Mouse (Mus musculus): ENCODE data around the gene Thbs4.
A peak's percentile ranks its signal among the peaks of the same experiment; 100 is the strongest.
"Not testable (repeated sequence)": the region's sequence is repeated elsewhere in the genome, so short reads cannot be mapped to it uniquely, and the experiment has no call there.

The Thbs4 gene

DNA sequence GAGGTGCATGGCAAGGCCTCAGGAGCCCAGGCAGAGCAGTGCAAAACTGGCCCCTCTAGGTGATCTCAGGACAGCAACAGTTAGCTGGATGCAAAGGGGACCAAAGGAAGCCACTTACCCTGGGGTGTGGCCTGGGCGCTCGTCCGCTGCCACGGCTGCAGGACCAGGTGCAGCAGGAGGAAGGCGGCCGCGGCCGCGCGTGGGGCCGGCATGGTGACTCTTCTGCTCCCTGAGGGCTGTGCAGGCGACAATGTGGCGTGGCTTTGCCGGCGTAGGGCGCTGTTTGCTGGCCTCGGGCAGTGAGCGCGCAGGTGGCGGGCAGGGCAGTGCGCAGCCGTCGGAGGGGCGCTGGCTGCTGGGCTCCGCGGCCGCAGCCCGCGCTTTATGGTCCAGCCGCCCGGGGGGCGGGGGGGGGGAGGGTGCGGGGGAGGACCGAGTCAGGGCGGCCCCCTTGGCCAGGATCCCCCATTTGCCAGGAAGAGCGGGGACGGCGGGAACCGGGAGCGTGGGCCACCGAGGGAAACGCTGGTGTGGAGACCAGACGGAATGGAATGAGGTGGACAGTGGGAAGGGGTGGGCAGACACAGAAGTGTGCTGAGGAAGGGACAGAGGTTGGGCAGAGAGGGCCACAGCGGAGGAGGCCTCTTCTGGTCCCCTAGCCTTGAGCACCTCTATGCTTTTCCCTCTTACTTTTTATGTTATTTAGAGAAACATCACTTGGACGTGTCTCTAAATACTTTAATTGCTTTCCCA is at the start of gene Thbs4:
Gene Thbs4 (minus strand): TSS at position 357 of the 753 bp plus-strand sequence.
- DNase-seq: no peak

DNA sequence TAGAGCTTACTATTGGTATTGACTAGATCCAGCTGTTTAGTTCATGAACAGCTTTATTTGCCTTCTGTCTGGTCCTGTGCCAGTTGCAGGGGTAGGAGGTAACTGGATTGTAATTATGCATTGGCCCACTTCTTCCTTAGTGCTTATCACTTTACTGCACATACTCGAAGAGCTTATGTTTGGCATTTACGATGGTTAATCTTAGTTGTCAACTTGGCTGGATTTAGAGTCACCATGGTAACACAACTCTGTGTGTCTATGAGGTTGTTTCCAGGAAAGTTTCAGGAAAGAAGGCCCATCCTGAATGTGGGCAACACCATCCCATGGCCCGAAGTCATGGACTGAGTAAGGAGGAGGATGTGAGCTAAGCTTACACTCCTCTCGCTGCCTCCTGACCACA is 38.5 kb upstream of the Thbs4 start:
- no peak for DNase-seq

DNA sequence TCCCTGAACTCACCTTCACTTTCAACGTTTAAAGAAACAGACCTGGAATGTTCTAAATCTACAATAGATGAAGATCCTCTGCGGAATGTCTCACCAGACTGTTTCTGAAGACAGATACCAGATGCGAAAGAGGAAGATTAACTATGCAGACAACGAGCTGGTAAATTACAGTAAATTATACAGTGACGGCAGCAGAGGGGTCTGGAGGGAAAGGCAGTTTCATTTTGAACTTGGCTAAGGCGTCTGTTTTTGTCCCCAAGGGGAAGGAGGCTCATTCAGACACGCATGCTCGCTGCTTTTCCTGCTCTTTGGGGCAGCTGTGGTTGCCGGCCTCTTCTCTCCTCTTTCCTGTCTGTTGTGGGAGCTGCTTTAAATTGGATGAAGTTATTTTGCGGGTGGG is 34.2 kb upstream of the Thbs4 start:
- DNase-seq: no peak

DNA sequence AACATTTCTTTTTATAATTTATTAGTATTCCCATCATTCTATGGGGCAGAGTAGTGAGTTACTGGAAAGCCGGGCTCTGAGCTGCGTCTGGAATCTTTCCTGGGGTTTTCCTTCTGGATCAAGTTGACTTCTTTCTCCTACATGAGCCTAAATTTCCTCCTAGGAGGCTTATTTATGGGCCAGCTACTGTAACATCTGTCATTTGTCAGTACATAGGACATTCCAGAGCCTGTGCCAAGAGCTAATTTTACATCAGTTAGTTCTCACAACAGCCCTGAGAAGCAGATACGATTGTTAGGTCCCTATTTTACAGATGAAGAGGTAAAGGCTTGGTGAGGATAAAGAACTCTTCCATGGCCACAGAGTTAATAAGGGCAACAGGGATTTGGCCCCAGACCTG is 22.7 kb upstream of the Thbs4 start:
- DNase-seq: no peak

DNA sequence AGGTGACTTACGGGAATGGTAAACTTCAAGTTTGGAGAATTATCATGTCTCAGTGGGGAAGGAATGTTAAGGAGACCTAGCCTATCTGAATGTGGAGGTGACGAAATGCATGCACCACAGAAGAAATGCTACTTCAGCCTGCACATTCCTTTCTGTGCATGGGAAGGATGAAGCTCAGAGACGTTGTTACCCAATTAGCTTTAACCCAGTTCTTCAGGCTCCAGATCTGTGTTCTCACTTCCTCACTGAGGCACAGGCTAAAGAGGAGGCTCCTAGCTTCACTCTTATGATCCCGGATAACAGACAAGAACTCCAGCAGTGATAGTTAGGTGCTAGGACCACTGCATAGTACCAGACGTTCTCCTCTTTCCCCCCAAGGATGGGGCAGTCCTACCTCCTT is 21.7 kb upstream of the Thbs4 start:
- no peak for DNase-seq

DNA sequence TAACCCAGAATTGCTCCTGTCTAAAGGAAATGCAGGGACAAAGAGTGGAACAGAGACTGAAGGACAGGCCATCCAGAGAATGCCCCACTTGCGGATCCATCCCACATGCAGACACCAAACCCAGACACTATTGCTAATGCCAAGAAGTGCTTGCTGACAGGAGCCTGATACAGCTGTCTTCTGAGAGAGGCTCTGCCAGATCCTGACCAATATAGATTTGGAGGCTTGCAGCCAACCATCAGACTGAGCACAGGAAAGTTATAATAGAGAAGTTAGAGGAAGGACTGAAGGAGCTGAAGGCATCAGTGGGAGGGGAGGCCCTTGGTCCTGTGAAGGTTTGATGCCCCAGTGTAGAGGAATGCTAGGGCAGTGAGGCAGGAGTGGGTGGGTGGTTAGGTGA is 16.0 kb upstream of the Thbs4 start:
- DNase-seq: not testable (repeated sequence)

DNA sequence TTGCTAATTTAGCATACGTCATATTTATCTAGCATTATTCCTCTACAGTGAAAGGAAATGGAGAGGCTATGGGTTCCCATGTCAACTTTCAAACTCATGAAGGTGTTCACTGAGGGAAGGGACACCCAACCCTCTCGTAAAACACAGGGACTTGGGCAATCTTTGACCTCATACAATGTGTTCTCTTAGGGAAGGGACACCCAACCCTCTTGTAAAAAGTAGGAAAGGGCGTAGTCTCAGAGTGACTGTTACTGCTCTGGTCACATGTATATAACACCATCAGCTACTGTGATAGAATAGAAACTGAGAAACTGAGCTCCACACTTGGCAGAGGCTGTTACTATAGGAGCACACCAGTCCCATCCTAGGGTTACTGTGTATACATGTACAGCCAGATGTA is 13.2 kb upstream of the Thbs4 start:
- no peak for DNase-seq

DNA sequence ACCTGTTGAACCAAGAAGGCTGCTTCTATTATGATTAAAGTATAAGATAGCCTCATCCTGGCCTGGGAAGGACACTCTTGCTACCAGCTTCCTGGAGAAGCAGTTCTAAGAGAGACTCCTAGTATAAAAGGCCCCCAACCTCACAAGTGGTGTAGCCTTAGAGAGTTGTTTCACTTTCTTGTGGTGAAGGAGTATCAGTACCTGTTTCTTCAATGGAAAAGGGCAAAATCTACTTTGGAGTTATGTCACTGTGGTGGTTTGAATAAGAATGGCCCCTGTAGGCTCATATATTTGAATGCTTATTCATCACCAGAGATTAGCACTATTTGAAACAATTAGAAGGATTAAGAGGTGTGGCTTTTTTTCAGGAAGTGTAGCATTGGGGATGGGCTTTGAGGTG is 12.2 kb upstream of the Thbs4 start:
- no peak for DNase-seq

DNA sequence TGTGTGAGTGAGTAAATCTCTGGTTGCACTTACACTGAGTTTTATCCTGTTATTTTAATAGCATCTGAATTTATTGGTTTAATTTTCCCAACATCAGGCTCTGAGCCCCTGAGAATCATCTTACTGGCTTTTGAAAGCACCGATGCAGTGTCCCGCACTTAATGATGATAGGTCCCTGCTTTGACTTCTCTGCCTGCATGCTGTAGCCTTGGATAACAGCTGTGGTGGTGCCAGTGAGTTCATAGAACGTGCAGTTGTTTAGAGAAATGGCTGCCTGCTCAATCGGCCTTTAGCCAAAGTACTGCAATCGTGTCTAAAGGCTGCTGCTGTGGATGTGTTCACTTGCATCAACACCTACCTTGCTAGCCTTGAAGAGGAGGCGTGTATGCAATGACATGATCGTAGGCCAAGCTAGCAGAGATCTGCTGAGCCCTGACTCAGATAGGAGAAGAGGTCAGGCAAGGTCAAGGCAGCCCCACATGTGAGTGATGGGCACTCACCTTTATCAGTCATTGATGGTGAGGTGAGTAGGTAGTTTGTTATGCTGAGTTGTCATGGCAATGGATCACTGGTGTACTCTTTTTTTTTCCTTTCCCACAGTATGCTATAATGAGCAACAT is 4.8 kb upstream of the Thbs4 start:
- DNase-seq: no peak

DNA sequence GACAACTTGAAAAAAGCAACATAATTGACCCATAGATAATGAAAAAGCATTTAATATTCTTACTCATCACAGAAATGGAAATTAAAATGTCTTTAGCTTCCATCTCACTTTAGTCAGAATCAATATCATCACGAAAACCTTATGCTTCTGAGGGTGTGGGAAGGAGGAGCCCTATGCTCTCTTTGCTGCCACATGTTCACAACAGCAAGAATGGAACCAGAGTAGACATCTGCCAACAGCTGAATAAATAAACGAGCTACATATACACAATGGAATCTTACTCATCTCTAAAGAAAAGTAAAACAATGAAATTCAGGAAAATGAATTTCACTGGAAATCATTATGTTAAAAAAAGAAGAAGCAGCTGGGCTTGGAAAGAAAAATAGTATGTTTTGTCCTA is 4.2 kb upstream of the Thbs4 start:
- DNase-seq: no peak

DNA sequence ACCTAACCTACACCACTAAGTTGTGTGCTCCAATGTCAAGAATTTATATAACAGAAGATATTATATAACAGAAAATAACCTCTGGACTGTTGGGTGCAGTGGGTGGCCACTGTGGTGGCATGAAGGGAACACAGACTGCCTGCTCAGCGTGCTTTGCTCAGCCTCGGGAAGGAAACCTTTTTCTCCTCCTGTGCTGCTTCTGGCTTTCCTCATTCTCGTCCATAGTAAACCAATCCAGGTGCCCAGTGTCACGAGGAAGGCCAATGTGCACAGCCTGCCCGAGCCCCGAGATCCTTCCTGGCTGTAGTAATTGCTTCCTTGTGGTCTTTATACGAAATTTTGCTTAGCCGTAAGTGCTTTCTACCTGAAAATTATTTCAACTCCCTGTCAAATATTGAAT is 982 bp downstream of the Thbs4 start:
- DNase-seq: no peak

DNA sequence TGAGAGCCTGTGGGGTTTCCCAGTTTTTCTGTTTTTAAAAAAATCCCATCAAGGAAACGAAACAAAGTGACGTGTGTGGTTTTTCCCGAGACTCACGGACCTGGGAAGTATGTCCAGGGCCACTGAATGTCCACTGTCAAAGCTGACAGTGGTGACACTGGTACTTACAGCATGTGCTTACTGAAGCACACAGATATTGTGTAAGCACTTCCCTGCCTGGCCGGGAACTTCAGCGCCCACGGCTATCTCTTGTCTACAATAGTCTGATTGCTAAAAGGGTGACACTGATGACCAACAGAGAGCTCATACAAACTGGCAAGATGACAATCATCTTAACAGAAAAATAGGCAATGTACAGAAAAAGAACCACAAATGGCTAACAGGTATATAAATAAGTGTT is 3.1 kb downstream of the Thbs4 start:
- DNase-seq: no peak

DNA sequence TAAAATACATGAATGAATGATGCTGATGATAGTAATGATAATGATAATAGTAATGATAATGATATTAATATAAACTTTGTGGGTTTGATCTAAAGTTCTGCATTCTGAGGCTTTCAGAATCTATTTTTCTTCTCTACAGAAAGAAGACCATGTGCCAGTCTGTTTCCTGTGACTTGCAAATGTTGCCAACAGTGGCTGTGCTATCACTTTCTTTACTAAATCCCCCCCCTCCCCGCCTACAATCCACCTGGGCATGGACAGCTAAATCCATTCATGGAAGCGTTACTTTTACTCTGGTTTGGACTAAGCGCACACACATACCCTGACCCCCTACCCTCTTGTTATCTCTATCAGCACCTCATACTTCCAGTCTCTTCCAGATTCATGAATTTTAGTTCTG is 10.3 kb downstream of the Thbs4 start:
- no peak for DNase-seq

DNA sequence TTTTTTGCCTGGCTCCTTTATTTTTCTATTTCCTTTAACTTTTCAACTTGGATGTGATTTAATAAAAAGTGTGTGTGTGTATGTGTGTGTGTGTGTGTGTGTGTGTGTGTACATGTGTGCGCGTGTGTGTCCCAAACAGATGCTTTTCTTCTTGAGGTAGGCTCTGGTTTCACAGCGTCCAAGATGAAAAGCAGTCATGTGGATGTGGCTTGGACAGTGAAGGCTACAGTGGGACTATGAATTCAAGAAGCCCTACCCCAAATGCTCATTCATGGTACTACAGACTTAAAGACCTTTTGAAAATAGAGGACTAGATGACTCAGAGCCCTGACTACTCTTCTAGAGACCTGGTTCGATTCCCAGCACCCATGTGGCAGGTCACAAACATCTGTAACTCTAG is 11.1 kb downstream of the Thbs4 start:
- DNase-seq: no peak

DNA sequence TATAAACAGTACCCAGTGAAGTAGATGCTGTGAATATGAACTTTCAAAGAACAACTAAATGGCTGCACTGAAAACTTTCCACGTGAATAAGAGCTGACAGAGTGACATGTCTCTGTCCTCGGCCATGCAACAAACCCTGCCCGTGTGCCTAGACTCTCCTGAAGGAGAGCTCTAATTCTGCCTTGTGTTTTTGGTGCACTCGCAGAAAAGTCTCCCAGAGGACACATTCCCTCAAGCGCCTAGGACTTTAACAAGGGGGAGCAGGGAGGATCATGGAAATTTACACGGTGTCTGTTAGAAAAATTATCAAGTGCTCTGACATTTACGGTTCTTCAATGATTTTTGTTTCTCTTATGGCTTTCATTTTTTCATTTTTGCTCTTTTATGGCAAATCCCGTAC is 13.7 kb downstream of the Thbs4 start:
- DNase-seq: no peak

DNA sequence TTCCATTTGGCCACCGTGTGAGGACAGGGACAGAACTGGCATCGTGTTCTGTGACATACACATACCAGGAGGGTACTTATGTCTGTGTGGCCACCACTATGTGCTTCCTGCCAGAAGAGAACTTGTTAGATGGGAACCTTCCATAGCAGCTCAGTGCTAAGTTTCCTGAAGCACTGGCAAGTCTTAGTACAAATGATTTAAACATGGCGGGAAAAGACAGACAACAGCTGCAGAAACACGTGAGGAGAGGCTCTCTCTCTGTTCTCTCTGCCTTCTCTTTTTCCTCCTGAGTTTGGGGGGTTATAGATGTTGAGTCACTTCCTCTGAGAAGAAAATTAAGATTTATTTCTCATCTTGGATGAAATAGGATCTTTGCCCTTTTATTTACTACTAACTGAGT is 14.5 kb downstream of the Thbs4 start:
- DNase-seq: no peak

DNA sequence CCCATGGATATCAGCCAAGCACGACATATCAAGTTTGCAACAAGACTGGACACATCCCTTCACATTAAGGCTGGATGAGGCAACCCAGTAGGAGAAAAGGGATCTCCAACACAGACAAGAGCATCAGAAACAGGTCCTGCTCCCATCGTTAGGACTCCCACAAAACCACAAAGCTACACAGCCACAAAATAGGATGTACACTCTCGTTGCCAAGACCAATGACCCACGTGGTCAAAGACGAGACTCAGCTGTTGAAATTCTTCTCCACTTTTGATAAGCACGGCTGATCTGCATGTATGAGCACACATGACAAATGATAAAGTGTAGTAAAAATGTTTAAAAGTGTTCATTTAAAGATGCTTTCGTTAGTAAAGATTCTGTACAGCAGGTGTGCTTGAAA is 16.0 kb downstream of the Thbs4 start:
- DNase-seq: no peak

DNA sequence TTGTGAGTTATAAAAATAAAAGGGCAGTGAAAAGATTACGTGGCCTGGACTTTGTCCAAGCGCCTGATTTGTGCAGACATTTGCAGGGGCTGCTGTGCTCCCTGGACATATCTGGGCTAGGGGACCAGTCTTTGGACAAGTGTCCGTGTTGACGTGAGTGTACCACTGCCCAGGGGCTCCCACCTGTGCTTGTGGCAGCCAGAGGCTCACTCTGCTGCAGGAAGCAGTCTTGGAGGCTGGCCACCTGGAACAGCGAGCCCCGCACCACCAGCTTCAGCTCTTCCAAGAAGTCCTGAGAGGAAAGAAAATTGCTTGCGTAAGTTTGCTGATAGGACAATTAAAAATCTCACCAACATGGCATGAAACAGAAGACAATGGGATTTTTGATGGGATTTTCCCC is 18.7 kb downstream of the Thbs4 start:
- DNase-seq: no peak

DNA sequence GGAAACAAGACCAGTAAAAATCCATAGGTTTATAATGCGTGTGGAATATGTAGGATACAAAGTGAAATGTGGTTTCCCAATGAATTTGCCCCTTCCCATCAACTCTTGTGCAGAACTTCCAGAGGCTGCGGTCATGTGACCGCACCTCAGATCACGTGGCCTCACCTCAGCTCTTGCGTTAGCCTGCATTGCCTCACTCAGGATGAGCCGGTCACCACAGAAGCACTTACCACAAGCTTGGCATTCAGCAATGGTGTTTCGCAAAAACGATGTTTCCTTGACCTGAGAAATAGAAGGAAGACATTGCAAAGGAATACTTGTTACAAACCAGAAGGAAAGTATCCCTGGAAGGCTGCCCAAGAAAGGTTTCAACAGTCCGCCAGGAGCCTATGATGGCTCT is 19.7 kb downstream of the Thbs4 start:
- peak in 1 of 2 experiments; percentile 13 for DNase-seq

DNA sequence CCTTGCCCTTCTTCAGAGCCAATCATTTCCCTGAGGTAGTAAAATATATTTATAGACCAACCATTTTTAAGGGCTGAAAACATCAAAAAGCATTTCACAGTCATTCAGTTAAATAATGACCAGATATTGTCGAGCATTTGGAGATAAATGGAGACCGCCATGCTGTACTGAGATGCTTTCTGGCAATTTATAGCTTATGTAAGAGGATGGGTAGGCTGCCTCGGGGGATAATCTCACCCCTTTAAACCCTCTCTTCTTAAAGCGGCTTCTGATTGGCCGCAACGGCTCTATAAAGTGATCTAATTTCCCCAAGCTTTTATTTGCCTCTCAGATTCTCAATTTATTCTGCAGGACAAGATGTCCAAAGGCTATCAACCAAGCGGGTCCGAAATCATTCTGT is 22.1 kb downstream of the Thbs4 start:
- DNase-seq: no peak

DNA sequence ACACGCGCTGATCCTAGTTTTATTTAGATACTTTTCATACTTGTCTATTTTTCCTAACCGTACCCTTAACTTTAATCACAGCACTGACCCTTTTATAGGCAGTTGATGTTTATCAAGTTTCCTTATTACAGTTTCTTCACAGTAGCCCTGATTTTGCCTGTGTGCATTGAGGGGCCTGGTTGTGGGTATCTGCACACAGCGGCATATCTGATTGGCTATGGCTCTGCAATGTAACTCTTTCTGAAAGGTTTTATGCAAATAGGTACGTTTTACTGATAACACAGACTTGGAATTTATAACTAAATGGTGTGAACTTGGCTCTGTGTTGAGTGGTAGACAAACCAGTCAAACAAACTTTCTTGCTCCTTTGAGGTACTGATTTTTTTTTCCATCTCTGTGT is 23.1 kb downstream of the Thbs4 start:
- no peak for DNase-seq

DNA sequence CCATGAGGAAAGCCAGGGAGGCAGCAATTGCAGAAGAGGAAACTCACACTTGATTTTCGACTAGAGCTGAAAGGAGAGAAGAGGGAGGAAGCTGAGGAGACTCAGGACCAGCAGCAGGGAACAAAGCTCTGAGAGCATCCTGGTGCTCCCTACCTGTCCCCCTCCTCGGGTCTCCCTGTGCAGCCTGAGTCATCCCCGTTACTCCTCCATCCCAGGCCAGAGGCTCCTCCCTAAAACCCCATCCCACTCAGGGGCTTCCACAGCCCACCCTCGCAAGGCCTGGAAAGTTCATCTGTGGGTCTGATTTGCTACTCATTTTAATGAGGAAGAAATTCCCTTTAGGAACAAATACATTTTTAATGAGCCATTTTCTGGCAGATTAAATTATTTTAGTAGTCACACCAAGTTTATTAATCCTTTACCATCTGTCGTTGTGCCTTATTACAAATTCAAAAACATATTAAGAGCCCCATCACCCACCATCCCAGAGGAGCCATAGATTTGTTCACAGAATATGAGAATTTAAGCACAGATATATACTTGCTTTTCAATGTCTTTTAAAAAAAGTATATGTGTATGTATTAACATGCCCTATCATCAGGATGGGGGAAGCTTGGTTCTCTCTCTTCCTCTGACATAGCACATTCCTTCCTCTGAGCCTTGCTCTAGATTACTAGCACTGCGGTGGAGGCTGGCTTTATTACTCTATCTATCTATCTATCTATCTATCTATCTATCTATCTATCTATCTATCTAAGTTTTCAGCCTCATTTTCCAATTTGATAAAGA is 29.0 kb downstream of the Thbs4 start:
- DNase-seq: no peak

DNA sequence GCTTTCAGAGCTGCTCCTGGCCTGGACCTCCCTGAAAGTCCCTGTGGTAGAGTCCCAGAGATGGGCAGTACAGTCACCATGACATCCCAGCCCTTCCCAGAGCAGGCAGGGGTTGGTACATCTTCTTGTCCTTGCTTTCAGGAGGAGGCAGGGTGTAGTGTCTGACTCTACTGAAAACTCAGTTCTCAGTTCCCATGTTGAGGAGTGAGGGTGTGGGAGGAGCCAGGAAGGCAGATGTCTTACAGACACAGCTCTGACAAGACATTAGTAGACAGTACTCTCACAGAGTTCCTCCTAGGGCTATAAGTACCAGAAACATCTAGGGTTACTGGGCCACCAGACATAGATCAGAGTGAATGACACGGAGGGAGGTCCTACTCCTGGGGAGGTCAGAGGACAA is 32.3 kb downstream of the Thbs4 start:
- no peak for DNase-seq

DNA sequence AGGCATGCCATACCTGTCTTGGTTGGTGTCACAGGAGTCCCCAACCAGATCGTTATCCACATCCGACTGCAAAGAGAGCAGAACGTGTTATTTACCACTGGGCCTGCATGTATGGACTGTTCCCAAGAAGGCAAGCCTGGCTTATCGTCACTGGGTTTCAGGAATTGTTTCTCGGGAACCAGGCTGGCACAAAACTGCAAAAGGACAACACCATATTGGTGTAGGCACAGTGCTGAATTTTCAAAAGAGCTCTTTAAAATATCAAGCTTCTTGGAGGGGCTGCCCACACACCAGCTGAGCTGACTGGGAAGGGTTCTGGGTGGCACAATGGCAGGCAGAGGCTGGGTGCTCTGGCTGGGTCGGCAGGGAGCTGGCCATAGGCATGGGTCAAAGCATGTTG is 34.1 kb downstream of the Thbs4 start:
- no peak for DNase-seq

Measured in lung, postnatal 4 days (tissue).